Mouse (Mus musculus) testis, adult 2 months (tissue): Measurements from ENCODE around the gene Fdx1l.

ENCODE experiments used
- CTCF ChIP-seq: fragments of 200-500 bp; IDR thresholded peaks from 2 replicates; pipeline ENCODE4 v1.5.1; 2012; ENCODE audit warnings: low read depth, mild to moderate bottlenecking, inconsistent platforms, low read length, moderate library complexity; ENCODE audit not compliant: control insufficient read depth, insufficient read depth, insufficient replicate concordance
- POLR2A ChIP-seq: fragments of 200-500 bp; IDR thresholded peaks from 2 replicates; pipeline ENCODE4 v1.6.1; 2012; ENCODE audit warnings: low read depth, mild to moderate bottlenecking, inconsistent platforms, low read length, moderate library complexity; ENCODE audit not compliant: control insufficient read depth

GRCm38 (mm10) chr9:21074173-21074572 is 759 bp upstream of the Fdx1l start:
- TF ChIP-seq POLR2A (no peak), CTCF (no peak)
